Mouse (Mus musculus): ENCODE data around the gene Setd7. TPM values are rescaled to one million over a fixed set of nuclear protein-coding genes. Genes with fewer than 3 reads are reported as not detected.
A peak's percentile ranks its signal among the peaks of the same experiment; 100 is the strongest.

Gene Setd7
- polyA plus RNA-seq, 1 experiment from 2014 or later, result 3.6 TPM

DNA sequence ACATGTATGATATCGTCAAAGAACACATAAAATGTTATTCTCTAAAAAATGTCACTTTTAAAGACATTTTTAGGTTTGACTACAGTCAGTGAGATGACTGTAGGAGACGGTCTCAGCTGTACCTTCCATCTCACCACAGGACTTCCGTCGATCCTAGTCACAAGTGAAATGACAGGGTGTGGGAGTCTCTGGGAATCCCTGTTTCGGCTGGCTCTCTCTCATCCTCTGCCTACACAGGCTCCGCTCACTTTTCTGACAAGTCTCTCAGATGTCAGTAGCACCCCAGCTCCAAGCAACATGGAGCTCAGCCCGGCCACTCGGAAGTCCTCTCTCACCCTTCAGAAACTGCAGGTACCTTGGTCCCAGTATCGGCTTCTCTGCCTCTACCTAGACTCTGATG is 20.0 kb downstream of the Setd7 start:
- H3K36me3 ChIP-seq, result peaks cover 70% of the 10 kb centered on the region
- ATAC-seq (ENCODE audit: insufficient number of reproducible peaks, low FRiP score), result no peak
- no peaks in the 10 kb centered on the region for H3K9me3 ChIP-seq (replicated peaks)
- no peaks in the 10 kb centered on the region for H3K27me3 ChIP-seq (replicated peaks)
- H3K27ac ChIP-seq (ENCODE audit: poor library complexity, severe bottlenecking), result no peak overlapping the region
- H3K4me2 ChIP-seq, result no peak overlapping the region
- H3K4me1 ChIP-seq (replicated peaks), result no peaks in the 10 kb centered on the region
- H3K4me3 ChIP-seq, result no peak overlapping the region
- H3K9ac ChIP-seq, result no peak overlapping the region
- 89% methylated on average over 9 of the region's 9 CpGs for WGBS

DNA sequence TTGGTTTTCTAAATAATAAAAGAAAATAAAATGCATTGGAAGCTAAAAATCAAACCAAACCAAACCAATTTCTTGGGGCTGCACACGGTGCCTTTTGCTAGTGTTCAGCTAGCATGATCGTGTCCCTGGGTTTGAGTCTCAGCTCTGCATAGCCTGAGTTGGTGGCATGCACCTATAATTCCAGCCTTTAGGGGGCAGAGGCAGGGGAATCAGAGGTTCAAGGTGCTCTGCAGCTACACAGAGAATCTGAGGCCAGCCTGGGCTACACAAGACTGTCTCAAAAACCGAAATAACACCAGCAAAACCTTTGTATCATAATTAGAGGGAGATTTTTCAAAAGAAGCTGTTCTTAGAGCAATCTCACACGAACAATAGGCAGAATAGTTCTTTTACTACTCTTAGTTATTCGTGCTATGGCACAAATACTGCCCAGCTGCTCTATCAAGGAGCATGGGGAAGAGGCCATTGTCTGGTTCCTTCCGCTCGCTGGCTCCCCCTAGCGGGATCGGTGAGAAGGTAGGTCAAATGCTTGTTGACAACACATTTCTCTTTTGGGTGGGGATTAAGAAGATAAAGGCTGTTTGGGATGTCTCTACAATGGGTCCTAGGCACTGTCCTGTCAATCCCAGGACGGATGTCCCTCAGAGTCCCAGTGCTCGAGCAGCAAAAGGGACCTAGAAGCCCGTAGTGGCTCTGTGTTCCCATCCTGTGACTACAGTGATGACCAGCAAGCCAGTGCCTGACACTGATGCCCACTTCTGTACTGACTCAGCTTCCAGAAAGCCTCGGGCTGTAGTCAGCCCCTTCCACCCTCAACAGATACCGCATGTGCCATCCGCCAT is 20.9 kb downstream of the Setd7 start:
- peak; percentile 41; the same call in 1 of the 2 replicates for ATAC-seq (ENCODE audit: insufficient number of reproducible peaks, low FRiP score)
- no peak overlapping the region for H3K9ac ChIP-seq
- no peaks in the 10 kb centered on the region for H3K4me1 ChIP-seq (replicated peaks)
- H3K4me2 ChIP-seq, result no peak overlapping the region
- no peak overlapping the region for H3K27ac ChIP-seq (ENCODE audit: poor library complexity, severe bottlenecking)
- no peak overlapping the region for H3K4me3 ChIP-seq
- H3K9me3 ChIP-seq (replicated peaks), result no peaks in the 10 kb centered on the region
- H3K36me3 ChIP-seq, result peaks cover 74% of the 10 kb centered on the region
- no peaks in the 10 kb centered on the region for H3K27me3 ChIP-seq (replicated peaks)
- WGBS, result 57% methylated on average over 15 of the region's 15 CpGs

DNA sequence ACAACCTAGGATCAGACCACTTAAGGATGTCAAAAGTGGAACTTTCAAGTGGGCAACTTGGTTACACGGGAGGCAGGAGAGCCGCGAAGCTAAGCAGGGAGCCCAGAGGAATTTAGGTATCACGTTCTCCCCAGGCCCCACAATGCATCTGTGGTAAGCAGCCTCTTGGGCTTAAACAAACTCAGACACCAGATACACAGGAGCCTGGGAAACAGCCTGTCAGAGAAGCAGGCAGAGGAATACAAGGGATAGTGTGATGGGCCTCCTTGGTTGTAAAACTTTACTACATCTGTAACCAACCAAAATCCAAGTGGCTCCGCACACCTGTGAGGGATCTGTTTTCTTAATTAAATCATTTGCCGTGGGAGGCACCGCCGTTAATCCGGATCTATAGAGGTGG is 26.7 kb downstream of the Setd7 start:
- no peak for ATAC-seq (ENCODE audit: insufficient number of reproducible peaks, low FRiP score)
- Histone ChIP-seq H3K4me2 (no peak overlapping the region), H3K9me3 (replicated peaks) (no peaks in the 10 kb centered on the region), H3K36me3 (peaks cover 87% of the 10 kb centered on the region), H3K27ac (ENCODE audit: poor library complexity, severe bottlenecking) (no peak overlapping the region), H3K4me3 (no peak overlapping the region), H3K27me3 (replicated peaks) (no peaks in the 10 kb centered on the region), H3K9ac (no peak overlapping the region), H3K4me1 (replicated peaks) (no peaks in the 10 kb centered on the region)
- WGBS, result 76% methylated on average over 9 of the region's 9 CpGs

DNA sequence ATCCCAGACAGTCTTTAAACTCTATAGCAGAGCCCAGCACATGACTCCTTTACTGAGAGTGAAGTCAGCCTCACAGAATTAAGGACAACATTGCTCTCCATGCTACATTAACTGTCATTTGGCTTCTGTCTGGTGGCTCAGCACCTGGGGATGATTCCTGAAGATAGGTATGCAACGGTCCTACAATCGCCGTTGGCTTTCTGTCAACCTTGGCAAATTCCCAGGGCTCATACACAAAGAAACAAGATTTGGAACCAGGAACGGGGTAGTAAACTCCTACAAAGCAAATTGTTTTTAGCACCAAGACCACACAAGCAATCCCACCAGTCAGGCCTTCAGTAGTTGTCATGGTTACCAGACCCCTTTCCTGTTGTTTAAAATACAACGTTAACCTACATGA is 27.1 kb downstream of the Setd7 start:
- Histone ChIP-seq H3K9ac (no peak overlapping the region), H3K36me3 (peaks cover 87% of the 10 kb centered on the region), H3K9me3 (replicated peaks) (no peaks in the 10 kb centered on the region), H3K27ac (ENCODE audit: poor library complexity, severe bottlenecking) (no peak overlapping the region), H3K27me3 (replicated peaks) (no peaks in the 10 kb centered on the region), H3K4me1 (replicated peaks) (no peaks in the 10 kb centered on the region), H3K4me2 (no peak overlapping the region), H3K4me3 (no peak overlapping the region)
- WGBS, result 87% methylated on average over 5 of the region's 5 CpGs
- ATAC-seq (ENCODE audit: insufficient number of reproducible peaks, low FRiP score), result no peak

DNA sequence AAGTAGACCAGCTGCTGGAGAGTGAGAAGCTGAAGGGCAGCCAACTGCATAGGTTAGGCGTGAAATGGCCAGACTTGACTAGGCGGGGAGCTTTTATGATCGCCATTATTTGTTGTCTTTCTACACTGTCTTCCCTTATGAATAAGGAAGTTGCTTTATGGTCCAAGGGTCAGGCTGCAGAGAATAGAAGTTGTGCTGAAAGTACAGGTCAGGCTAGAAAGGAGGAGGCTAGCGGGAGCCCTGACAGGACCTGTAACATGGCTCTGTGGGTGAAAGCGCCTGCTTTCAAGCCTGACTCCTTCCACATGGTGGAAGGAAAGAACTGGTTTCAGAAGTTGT is 28.4 kb downstream of the Setd7 start:
- no peak for ATAC-seq (ENCODE audit: insufficient number of reproducible peaks, low FRiP score)
- Histone ChIP-seq H3K27me3 (replicated peaks) (no peaks in the 10 kb centered on the region), H3K36me3 (peaks cover 89% of the 10 kb centered on the region), H3K9ac (no peak overlapping the region), H3K4me2 (no peak overlapping the region), H3K4me1 (replicated peaks) (no peaks in the 10 kb centered on the region), H3K27ac (ENCODE audit: poor library complexity, severe bottlenecking) (no peak overlapping the region), H3K9me3 (replicated peaks) (no peaks in the 10 kb centered on the region), H3K4me3 (no peak overlapping the region)
- WGBS, result 87% methylated on average over 5 of the region's 5 CpGs

DNA sequence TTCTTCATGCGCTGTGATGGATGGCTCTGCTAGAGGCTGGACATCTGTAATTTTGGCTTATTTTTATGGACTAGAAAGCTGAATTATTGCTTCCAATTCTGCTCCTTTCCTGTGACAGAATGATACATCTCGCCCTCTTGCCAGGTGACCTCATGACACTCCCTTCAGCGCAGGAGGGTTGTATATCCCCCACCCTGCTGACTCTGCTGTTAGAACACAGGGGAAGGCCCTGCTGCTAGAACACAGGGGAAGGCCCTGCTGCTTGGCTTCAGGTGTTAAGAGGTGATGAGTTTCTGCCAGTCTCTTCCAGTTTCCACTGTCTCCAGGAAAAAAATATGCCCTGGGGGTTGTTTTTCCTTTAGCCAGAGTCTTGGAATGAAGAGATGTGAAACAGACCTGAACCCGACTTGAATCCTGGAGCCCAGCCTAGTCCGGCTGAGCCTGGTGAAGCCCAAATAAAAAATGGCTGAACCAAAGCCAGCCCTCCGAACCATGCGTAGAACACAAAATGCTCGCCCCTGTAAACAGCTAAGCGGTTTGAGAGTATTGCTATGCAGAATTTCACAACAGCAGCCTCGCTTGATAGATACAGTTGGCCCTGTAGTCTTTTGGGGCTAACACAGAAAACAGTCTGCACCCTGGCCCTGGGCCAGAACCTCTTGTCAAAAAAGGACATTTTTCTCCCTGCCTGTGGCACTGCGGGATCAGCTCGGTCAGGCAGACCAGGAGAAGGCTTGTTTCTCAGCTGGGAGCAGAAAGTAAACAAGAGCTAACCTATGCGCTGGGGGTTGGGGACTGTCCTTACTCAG is 29.0 kb downstream of the Setd7 start:
- Histone ChIP-seq H3K27me3 (replicated peaks) (no peaks in the 10 kb centered on the region), H3K4me1 (replicated peaks) (no peaks in the 10 kb centered on the region), H3K36me3 (peaks cover 94% of the 10 kb centered on the region), H3K27ac (ENCODE audit: poor library complexity, severe bottlenecking) (no peak overlapping the region), H3K4me2 (no peak overlapping the region), H3K9me3 (replicated peaks) (no peaks in the 10 kb centered on the region), H3K9ac (no peak overlapping the region), H3K4me3 (no peak overlapping the region)
- no peak for ATAC-seq (ENCODE audit: insufficient number of reproducible peaks, low FRiP score)
- 86% methylated on average over 13 of the region's 13 CpGs for WGBS

DNA sequence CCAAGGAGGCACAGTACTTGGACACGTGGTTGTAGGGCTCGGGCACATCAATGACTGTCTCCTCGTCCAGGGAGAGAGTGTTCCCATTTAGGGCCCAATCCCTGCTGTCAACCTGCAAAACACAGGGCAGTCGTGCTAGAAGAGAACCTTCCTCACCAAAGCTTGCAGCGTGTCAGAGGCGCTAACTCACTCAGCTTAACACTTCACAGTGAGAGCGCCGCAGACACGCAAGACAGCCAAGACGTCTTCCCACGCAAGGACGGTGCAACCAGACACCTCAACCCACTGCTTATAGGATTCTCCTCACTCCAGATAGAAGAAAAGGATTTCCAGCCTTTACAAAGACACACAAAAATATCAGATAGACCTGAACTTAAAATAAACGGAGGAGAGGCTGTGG is 33.8 kb downstream of the Setd7 start:
- Histone ChIP-seq H3K27me3 (replicated peaks) (no peaks in the 10 kb centered on the region), H3K27ac (ENCODE audit: poor library complexity, severe bottlenecking) (no peak overlapping the region)

DNA sequence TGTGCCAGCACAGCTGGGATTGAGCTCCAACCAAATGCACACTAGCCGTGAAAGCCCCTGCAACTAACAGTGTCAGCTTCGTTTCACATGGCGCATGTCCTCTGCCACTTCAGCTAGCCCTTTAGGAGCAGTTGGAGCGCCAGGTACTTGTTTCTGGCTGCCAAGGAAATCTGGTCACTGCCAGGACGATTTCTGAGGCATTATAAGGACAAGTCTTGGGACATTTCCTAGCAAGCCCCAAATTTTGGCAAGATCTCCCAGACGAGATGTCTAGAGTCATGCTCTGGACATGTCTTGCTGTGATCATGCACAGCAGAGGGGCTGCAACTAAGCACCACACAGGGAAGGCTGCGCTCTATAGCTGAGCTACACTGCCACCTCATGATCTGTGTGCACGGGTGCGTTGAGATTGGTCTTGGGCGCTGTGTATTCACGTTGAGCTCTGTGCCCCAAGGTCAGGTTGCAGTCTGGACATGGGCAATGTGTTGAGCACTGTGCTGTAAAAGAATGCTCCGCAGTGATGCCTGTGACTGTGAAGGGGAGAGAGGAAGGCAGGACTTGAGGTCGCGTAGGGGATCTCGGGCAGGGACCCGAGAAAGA is 35.4 kb downstream of the Setd7 start:
- no peak overlapping the region for H3K4me2 ChIP-seq
- H3K27me3 ChIP-seq (replicated peaks), result no peaks in the 10 kb centered on the region
- peaks cover 97% of the 10 kb centered on the region for H3K36me3 ChIP-seq
- H3K4me1 ChIP-seq (replicated peaks), result no peaks in the 10 kb centered on the region
- WGBS, result 88% methylated on average over 16 of the region's 16 CpGs
- H3K9ac ChIP-seq, result no peak overlapping the region
- no peak overlapping the region for H3K27ac ChIP-seq (ENCODE audit: poor library complexity, severe bottlenecking)
- H3K9me3 ChIP-seq (replicated peaks), result no peaks in the 10 kb centered on the region
- no peak for ATAC-seq (ENCODE audit: insufficient number of reproducible peaks, low FRiP score)
- no peak overlapping the region for H3K4me3 ChIP-seq

More for the DNA sequence above, 33.8 kb downstream of the Setd7 start:
- Histone ChIP-seq H3K36me3 (peaks cover 97% of the 10 kb centered on the region), H3K4me1 (replicated peaks) (no peaks in the 10 kb centered on the region), H3K9ac (no peak overlapping the region), H3K9me3 (replicated peaks) (no peaks in the 10 kb centered on the region), H3K4me2 (no peak overlapping the region), H3K4me3 (no peak overlapping the region)
- 90% methylated on average over 13 of the region's 13 CpGs for WGBS
- ATAC-seq (ENCODE audit: insufficient number of reproducible peaks, low FRiP score), result no peak

DNA sequence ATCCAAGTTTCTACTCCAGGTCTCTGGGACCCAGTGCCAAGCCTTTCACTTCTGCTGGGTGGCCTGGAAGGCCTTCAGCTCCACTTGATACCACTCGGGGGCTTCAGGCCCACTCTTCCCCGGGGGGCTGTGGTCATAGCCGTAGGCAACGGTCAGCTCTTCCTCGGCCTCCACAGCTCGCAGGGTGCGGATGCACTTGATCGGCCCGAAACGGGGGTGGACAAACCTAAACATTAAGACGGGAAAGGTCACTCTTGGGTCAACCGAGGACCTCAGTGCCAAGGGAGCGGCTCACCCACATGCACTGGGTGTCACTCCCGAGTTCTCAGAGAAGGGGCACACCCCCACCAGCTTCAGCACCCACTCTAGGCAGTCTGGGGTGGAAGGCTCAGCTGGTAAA is 39.4 kb downstream of the Setd7 start:
- Histone ChIP-seq H3K27ac (ENCODE audit: poor library complexity, severe bottlenecking) (no peak overlapping the region), H3K4me1 (replicated peaks) (peaks cover 6% of the 10 kb centered on the region; the same call in 1 of the 2 replicates), H3K9me3 (replicated peaks) (no peaks in the 10 kb centered on the region), H3K4me2 (no peak overlapping the region), H3K4me3 (no peak overlapping the region), H3K9ac (no peak overlapping the region), H3K27me3 (replicated peaks) (no peaks in the 10 kb centered on the region), H3K36me3 (peaks cover 74% of the 10 kb centered on the region)
- 88% methylated on average over 14 of the region's 14 CpGs for WGBS
- ATAC-seq (ENCODE audit: insufficient number of reproducible peaks, low FRiP score), result no peak

DNA sequence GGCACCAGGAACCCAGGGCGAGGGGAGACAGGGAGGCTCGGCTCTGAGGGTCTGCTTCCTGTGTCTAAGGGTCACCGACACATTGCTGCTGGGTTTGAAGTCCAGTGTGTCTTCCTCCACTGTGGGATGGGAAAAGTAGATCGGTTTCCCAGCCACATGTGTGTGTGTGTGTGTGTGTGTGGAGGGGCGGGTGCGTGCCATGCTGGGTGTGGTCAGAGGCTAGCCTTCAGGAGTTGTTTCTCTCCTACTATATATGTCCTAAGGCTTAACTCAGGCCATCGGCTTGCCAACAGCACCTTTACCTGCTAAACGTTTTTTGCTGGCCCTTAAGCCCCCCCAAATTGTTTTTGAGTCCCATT is 41.9 kb downstream of the Setd7 start:
- no peak overlapping the region; the same call in 1 of the 2 replicates for H3K9ac ChIP-seq
- peak; percentile 5; the same call in 1 of the 2 replicates for ATAC-seq (ENCODE audit: insufficient number of reproducible peaks, low FRiP score)
- H3K27ac ChIP-seq (ENCODE audit: poor library complexity, severe bottlenecking), result no peak overlapping the region; the same call in 1 of the 2 replicates
- H3K4me2 ChIP-seq, result no peak overlapping the region
- no peaks in the 10 kb centered on the region for H3K27me3 ChIP-seq (replicated peaks)
- no peaks in the 10 kb centered on the region for H3K9me3 ChIP-seq (replicated peaks)
- peaks cover 53% of the 10 kb centered on the region for H3K36me3 ChIP-seq
- H3K4me3 ChIP-seq, result no peak overlapping the region
- WGBS, result 49% methylated on average over 8 of the region's 8 CpGs
- peaks cover 6% of the 10 kb centered on the region; the same call in 1 of the 2 replicates for H3K4me1 ChIP-seq (replicated peaks)
